Mouse (Mus musculus): Measurements from ENCODE around the gene Ppa2. TPM values are rescaled to one million over a fixed set of nuclear protein-coding genes. Genes with fewer than 3 reads are reported as not detected.

Ppa2 gene
- total RNA-seq, 2 experiments from 2014 or later: 138 to 145 TPM

DNA sequence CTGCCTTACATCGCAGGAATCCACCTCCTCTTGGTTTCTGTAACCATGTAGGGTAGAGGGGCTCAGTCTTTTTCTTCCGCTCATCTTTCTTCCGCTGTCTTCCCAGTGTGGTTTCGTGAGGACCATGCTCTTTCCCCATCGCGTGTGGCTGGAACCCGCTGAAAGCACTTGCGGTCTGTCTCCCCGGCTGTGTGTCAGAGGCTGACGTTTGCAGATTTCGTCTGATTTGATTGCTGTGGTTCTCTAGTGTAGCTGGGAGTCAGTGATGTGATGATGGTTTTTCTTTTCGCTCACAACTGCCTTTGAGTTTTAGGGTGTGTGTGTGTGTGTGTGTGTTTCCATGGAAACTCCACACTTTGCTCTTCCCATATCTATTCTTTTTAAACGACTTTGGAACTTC lies 18.6 kb downstream of the Ppa2 start:
- DNase-seq: no peak
- intact Hi-C loops (cut with DNase I): no loop called here

DNA sequence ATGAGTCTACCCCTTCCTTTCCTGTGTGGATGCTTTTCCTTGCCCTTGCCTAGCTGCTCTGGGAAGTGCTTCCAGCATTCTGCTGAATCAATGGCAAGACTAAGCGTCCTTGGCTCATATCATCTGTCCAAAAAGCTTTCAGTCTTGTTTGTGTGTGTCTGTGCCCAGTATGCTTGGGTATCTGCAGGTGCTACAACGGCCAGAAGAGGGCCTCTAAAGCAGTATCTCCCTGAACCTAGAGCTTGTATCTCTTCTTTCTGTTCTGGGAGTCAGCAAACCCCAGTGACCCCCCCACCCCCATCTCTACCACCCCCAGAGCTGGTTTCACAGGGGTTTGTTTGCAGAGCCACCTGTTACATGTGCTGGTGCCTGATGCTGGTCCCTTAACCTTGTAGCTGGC lies 19.5 kb downstream of the Ppa2 start:
- intact Hi-C loops (cut with DNase I): no loop called here
- no peak for DNase-seq

DNA sequence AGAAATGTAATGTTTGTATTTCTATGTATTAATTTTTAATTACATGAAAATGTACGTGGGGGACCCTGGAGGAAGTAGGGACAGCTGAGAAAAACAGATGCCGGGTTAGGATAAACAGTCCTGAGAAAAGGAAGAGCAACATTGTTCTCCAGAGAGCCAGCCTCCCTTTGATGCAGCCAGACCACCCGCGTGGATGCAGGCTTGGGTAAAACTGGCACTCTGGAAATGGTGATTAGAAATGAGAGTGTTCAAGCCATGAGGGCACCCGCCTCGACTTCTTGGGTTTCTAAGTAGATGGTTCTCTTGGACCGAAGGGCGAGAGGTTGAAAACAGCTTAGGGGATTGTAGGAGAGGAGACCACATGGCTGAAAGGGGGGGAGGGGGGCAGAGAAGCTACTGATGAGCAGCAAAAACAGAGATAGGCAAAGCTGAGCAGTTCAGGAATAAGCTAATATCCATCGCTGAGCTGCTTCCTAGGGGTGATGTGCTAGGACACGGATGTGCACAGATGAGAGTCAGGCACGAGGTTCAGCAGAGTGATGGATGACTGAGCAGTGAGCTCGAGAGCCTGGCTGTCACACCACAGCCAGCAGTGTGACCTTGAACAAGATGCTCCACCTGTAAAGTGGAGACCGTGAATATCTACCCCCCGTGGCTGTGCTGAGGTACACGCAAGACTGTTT lies 21.4 kb downstream of the Ppa2 start:
- no peak for DNase-seq
- intact Hi-C loops (cut with DNase I): no loop called here

DNA sequence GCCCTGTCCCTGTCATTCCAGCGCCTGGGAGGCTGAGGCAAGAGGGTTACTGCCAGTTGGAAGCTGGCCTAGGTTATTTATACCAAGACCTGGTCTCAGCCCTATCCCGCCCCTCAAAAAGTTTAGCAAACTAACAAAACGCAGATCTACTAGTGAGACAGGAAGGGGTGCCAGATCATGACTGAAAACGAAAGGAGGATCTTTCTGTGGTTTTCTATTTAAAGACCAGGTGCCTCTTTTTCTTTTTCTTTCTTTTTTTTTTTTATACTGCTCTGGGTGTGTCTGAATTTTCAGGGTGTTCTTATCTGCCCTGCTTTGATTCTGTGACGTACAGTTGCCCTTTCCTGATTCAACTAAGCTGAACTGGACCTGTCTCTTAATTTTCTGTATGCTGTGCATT lies 22.4 kb downstream of the Ppa2 start:
- intact Hi-C loops (cut with DNase I): no loop called here
- no peak for DNase-seq

DNA sequence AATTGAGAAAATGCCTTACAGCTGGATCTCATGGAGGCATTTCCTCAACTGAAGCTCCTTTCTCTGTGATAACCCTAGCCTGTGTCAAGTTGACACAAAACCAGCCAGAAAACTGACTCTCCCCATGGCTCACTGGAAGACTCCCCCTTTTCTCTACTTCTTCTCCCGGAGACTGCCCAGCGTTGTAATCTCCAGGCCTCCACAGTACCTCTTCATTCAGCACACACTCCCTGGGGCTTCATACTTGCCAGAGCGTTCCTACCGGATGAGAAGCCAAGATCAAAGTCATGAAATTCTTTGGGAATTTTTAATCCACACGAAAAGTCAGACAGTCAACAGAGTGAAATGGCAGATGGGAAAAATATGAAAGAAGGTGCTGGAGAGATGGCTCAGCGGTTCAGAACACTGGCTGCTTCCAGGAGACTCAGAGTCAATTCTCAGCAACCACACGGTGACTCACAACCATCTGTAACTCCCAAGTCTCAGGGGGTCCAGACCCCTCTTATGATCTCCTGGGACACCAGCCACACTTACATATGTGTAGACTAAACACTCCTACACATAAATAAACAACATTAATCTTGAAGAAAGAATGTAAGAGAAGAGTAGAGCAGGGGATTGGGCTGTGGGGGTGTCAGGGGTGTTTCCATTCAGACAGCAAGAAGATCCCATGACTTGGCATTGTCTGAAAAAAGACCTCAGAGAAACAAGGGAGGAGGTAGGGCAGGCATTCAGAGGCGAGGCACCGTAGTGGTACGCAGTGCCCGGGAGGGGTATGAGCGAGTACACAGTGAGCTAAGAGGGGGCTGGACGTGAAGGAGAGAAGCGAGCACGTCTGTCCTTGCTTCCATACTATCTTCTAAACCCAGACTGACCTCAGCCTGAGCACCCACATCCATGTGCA lies 23.6 kb downstream of the Ppa2 start:
- intact Hi-C loops (cut with DNase I): no loop called here
- DNase-seq: no peak

DNA sequence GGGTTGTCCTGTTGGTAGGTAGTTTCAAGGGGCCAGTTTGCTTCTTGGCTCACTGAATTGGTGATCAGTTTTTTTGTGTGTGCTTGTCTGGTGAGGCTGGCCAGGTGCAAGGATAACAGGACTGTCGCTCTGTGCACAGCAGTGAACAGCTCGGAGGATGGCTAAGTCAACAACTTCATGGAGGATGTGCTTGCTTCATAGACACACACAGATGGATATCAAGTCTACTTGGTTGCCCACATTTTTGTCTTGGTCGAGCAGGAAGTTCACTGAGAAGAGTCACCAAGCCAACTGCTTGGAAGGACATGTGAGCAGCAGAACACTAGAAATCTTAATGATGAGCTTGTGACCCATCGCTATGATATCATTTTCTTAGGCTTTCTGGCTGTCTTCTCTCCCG lies 24.8 kb downstream of the Ppa2 start:
- DNase-seq: no peak
- intact Hi-C loops (cut with DNase I): loop anchor here (5.0 kb wide), 1 partner anchor 208 kb away; no protein-coding TSS in a partner anchor

DNA sequence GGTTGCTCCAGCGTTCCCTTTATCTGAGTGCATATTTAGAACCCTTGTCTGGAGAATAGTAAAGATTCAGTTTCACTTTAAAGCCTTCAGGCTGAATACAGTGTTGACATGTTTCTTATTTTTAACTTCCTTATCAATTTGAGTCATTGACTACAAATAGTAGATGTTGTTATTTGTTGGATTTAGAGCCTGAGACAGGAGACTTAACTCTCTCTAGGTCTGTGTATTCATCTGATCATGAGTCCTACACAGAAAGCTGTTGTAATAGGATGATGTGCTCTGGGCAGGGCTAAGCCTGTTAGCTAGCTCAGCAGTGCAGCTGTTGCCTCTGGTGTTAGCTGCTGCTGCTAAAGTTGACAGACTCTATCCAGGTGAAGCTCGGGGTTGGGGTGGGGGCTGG lies 25.3 kb downstream of the Ppa2 start:
- DNase-seq: no peak
- intact Hi-C loops (cut with DNase I): loop anchor here (5.0 kb wide), 1 partner anchor 207 kb away; no protein-coding TSS in a partner anchor

DNA sequence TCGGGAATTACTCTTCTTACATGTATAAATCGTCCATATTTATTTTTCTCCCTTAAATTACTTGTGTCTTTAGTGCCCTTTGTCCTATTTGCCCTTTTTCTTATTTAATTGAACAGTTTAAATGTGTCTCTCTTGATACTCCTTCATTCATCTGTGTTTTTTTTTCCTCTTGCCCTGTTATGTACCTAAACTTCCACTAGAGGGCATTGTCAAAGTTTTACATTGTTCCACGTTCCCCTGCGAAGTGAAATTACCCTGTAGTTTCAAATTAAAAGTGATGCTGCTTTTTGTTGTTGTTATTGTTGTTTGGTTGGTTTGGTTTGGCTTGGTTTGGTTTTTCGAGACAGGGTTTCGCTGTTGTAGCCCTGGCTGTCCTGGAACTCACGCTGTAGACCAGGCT lies 26.5 kb downstream of the Ppa2 start:
- intact Hi-C loops (cut with DNase I): loop anchor here (2.0 to 5.0 kb wide), 2 partner anchors 22 to 206 kb away; no protein-coding TSS in a partner anchor
- DNase-seq: no peak

DNA sequence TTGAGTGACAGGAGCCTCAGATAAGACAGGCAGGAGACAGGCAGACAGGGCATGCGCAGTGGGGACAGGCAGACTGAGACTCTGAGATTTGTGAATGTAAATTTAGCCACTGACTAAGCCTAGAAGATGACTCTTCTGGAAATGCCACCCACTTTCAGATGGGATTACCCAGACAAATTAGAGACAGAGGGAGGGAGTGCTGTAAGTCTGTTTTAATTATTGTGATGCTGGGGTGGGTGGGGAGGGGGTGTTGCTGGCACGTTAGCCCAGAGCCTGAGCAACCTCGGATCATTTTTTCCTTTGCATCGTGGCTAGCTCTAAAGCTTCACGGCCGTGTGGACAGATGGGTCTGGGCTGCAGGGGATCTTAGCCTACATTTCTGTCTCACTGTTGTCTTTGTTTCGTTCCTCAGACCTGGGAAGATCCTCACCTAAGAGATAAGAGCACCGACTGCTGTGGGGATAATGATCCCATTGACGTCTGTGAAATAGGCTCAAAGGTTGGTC lies 29.0 kb downstream of the Ppa2 start:
- intact Hi-C loops (cut with DNase I): loop anchor here (5.0 kb wide), 1 partner anchor 203 kb away; no protein-coding TSS in a partner anchor
- DNase-seq: peak; percentile 11 to 22

DNA sequence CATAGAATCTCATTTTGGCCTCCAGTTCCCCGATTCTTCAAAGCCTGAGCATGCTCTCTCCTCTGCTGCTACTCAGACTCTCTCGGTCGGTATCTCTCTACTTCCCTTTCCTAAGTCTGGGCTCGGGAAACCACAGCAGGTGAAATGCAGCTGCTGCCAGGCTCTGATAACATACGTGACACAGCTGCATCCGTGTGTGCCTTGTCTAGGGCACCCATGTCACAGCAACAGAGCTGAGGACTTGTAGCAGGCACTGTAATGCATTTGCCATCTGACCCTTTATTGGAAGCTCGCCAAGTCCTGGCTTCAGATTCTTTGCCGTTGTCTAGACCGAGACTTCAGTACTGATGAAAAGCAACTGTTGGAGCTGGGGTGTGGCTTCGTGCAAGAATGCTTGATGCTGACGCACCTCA lies 29.5 kb downstream of the Ppa2 start:
- DNase-seq: peak; percentile 23 to 28
- intact Hi-C loops (cut with DNase I): loop anchor here (5.0 kb wide), 1 partner anchor 203 kb away; no protein-coding TSS in a partner anchor

DNA sequence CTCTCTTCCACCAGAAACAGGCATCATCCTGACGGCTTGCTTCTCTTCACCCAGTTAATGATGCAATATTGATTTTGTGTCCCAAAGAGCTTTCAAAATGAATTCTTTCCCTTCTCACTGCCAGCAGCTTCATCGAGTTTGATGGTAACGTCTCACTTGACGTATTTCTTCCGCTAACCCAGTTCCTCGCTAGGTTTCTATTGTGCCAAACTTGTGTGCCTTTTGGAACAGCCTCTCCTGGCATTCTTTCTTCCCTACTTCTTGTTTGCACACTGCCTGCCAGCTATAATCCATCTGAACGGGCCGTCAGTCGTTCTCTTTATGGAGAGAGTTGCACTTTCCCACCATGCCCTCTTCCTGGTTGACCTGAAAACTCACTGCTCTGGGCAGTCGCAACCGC lies 31.2 kb downstream of the Ppa2 start:
- intact Hi-C loops (cut with DNase I): no loop called here
- no peak for DNase-seq

DNA sequence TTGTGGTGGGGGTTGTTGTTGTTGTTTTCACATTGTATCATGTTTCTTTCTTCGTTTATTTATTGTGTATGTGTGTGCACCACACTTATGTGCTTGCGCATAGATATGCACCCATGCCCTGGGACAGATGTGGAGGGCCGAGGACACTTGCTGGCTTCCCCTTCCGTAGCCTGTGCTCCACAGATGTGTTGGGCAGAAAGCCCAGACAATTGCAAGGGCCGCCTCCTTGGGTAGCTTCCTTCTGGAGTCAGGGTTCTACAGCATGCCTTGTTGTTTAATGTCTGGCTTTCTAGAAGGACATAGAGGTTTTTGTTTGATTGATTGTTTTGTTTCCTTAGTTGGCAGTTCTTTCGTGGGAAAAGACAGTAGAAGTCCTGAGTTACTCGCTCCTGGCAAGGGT lies 37.6 kb downstream of the Ppa2 start:
- intact Hi-C loops (cut with DNase I): no loop called here
- DNase-seq: no peak

DNA sequence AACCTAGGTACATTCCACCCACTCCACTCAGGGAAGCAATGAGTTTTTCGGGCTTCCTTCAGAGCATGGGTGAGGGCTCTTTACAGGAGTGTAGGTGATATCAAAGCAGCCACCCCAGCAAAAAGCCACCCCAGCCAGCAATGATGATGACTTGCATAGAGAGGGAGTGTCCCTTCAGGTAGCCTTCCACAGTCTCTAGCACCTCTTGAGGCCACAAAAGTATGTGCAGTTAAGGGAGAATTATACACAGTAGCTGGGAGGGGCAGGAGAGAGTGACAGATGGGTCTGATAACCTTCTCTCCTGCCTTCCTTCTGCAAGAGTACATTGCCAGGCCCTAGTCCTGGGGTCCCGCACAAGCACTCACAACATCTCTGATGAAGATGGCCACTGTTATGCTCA lies 38.9 kb downstream of the Ppa2 start:
- no peak for DNase-seq
- intact Hi-C loops (cut with DNase I): no loop called here

DNA sequence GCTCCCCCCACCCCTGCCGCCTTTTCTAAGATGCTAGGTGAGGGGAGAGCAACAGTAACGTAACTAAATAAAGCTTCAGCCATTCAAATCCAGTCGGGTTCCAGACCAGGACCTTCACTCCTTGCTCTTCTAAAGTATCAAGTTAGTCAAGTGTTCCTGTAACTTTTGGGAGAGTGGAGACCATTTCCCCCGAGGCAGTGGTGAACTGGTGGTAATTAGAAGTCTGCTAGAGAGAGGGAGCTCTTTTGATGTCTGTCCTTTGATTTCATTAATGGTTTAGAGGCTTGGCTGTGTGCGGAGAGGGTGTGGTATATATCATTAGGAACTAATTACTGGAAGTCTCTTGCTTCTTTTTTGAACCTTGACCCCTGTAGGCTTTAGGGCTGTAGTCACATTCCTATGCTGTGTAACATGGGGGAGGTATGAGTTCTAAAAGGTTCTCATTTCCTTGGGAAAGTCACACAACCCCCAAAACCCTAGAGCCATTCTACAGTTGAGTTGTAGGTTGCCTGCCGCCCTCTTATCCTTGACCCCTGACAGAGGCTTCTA lies 47.6 kb downstream of the Ppa2 start:
- DNase-seq: no peak
- intact Hi-C loops (cut with DNase I): no loop called here

DNA sequence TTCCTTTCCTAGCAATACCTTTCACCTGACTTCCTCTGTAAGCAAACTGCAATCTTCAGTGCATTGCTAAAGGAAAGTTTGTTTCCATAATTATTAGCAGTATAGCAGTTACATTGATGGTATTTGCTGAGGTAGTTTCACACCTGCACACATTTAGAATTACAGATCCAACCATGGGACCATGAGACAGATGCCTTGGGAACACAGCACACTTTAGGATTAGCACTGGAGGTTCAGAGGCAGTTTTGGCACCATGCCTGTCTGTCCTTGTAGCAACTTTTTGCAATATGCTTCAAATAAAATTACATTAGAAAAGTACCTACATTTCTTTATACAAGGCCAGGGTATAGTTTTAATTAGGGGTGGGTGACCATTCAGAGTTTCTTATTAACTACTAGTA lies 48.1 kb downstream of the Ppa2 start:
- no peak for DNase-seq
- intact Hi-C loops (cut with DNase I): no loop called here

DNA sequence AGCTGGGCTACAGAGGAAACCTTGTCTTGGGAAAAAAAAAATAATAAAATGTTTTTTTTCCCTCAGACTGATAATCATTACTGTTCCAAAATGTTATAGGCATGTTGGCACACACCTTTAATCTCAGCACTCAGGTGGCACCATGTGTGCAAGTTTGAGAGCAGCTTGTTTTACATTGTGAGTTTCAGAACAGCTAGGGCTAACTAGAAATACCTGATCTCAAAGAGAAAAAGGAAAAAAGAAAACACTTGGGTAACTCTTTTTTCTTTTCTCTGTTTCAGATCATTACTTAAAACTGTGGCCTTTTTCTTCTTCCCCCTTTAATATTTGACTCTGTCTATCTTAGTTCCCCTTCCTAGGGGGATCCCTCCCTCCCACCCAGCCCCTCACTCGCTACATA lies 51.5 kb downstream of the Ppa2 start:
- DNase-seq: no peak
- intact Hi-C loops (cut with DNase I): no loop called here

DNA sequence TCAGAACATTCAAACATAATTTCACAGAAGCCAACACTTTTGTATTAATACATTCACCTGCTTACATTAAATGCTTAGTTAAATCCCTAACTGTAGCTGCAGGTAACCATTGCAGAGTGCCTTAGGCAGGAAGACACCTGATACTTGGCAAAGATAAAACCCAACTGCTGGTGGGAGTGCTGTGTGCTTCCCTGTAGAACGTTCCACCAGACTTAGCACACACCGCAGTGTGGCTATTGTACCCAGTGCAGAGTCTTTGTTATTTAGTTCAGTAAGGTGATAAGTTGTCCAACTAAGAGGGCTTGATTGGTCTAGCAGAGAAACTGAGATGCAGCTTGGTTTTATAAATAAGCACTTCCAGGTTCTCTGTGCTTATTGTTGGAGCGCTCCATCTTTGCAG lies 54.2 kb downstream of the Ppa2 start:
- intact Hi-C loops (cut with DNase I): no loop called here
- no peak for DNase-seq

DNA sequence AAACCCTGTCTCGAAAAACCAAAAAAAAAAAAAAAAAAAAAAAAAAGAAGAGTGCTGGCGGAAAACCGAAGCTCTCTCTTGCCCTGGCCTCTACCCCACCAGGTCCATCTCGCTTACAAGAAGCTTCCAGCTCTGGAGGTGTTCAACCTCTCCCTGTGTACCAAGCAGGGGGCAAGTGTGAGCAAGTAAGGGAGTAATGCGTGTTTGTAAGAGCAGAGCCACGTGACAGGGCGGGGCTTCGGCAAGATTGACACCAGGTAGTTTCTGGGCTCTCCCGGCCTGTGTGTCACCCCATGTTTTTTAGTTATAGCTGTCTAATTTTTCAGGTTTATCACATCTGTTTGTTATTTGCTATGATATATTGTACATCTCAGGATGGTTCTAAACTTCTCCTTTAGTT lies 56.2 kb downstream of the Ppa2 start:
- DNase-seq: no peak
- intact Hi-C loops (cut with DNase I): no loop called here

DNA sequence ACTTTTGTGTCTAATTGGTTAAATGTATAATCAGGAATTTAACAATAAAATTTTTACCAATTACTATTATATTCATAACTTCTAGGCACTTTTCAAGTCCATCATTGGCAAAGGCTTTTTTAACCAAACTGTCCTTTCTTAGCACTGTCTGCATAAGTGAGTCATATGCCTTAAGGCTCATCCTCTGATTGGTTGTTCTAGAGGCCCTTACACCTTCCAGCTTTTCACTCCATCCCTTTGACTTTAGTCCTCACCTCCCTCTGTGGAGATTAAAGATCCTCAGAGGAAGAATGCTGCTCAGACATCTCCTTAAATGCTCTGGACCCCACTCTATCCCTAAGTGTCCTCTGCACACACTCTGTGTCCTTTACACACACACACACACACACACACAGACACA lies 68.3 kb downstream of the Ppa2 start:
- DNase-seq: no peak
- intact Hi-C loops (cut with DNase I): no loop called here

DNA sequence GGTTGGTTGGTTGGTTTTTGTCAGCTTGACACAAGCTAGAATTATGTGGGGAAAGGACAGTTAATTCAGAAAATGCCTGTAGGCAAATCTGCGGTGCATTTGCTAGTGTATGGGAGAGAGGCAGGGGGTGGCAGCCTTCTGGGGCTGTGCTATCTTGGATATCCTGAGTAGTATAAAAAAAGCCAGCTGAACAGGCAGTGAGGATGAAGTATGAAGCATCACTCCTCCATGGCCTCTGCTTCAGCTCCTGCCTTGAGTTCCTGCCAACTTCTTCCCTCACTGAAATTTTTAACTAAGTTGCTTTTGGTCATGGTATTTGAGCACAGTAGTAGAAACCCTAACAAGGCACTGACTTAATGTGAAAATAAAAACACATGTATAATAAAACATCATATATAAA lies 70.1 kb downstream of the Ppa2 start:
- DNase-seq: no peak

DNA sequence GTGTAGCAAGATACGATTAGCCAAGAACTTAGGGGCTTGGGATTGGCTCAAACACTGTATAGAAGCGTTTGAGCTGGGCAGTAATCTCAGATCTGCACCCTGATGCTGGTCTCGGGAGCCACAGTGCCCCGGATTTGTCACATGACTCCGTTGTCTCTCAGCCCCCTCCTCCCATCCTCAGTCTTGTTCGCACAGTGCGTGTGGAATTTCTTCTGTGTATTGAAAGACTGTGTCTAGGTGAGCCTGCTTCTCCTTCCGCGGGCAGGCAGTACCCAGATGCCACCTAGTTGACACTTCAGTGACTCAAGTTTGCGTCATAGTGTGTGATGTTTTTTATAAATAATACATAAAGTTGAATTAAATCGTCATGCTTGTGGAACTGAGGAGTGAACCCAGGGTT lies 71.6 kb downstream of the Ppa2 start:
- DNase-seq: no peak
- intact Hi-C loops (cut with DNase I): no loop called here

More for the DNA sequence above, 70.1 kb downstream of the Ppa2 start:
- intact Hi-C loops (cut with DNase I): no loop called here

All from heart, postnatal 36 days (tissue).